Mouse (Mus musculus) hindbrain, embryonic 11.5 days (tissue): Measurements from ENCODE around the gene Tssk3. TPM values are rescaled to one million over a fixed set of nuclear protein-coding genes. Genes with fewer than 3 reads are reported as not detected.
A peak's percentile ranks its signal among the peaks of the same experiment; 100 is the strongest.
"Not testable (repeated sequence)": the region's sequence is repeated elsewhere in the genome, so short reads cannot be mapped to it uniquely, and the experiment has no call there.

Source experiments
- ATAC-seq: fragments of 200-750 bp; cut with Nextera tagmentation; 2 replicates; pipeline ENCODE4 v1.8.0; 2017; ENCODE audit warnings: mild to moderate bottlenecking, moderate TSS enrichment, moderate library complexity; ENCODE audit not compliant: low FRiP score
- DNase-seq: peaks from one replicate; pipeline ENCODE4 v3.0.0-alpha.2; 2015; ENCODE audit warnings: low spot score
- H3K27ac ChIP-seq: fragments of 300-500 bp; sonication (generic); 2 replicates; pipeline ENCODE4 v1.5.1; 2014; ENCODE audit warnings: mild to moderate bottlenecking, low read depth, low read length
- H3K27me3 ChIP-seq: fragments of 300-500 bp; sonication (generic); 2 replicates; pipeline ENCODE4 v1.6.1; 2014; ENCODE audit warnings: mild to moderate bottlenecking, low read length, moderate library complexity, mixed read lengths; ENCODE audit not compliant: control insufficient read depth, insufficient read depth
- H3K36me3 ChIP-seq: fragments of 300-500 bp; sonication (generic); 2 replicates; pipeline ENCODE4 v1.6.1; 2014; ENCODE audit warnings: mild to moderate bottlenecking, low read length, moderate library complexity, mixed read lengths; ENCODE audit not compliant: control insufficient read depth, insufficient read depth
- H3K4me1 ChIP-seq: fragments of 300-500 bp; sonication (generic); replicated peaks from 2 replicates; pipeline ENCODE4 v1.6.1; 2014; ENCODE audit warnings: low read length, mixed read lengths; ENCODE audit not compliant: control insufficient read depth, insufficient read depth
- H3K4me2 ChIP-seq: fragments of 300-500 bp; sonication (generic); replicated peaks from 2 replicates; pipeline ENCODE4 v1.6.1; 2014; ENCODE audit warnings: mild to moderate bottlenecking, low read depth, low read length
- H3K4me3 ChIP-seq: fragments of 300-500 bp; sonication (generic); 2 replicates; pipeline ENCODE4 v1.5.1; 2014; ENCODE audit warnings: low read depth, low read length
- H3K9ac ChIP-seq: fragments of 300-500 bp; sonication (generic); 2 replicates; pipeline ENCODE4 v1.6.1; 2014; ENCODE audit warnings: low read depth, low read length
- H3K9me3 ChIP-seq: fragments of 300-500 bp; sonication (generic); 2 replicates; pipeline ENCODE4 v1.6.1; 2016; ENCODE audit warnings: low read length; ENCODE audit not compliant: control insufficient read depth
- WGBS: fragments of 180-500 bp; shearing (Covaris S2); extraction: QIAGEN DNeasy Blood & Tissue Kit; methylation state at CpG from one replicate; pipeline ENCODE4 v1.1.7; 2014; 5-methylcytosine and 5-hydroxymethylcytosine counted together
- polyA plus RNA-seq: library from polyadenylated mRNA; unstranded; fragments of >200 nt; fragmentation: Nextera tagmentation; extraction: Ambion mirVana; gene quantifications from 2 replicates; pipeline ENCODE4 v1.2.1, GENCODE M21; 2014

Tssk3 gene
- polyA plus RNA-seq, 1 experiment from 2014 or later = not detected

DNA sequence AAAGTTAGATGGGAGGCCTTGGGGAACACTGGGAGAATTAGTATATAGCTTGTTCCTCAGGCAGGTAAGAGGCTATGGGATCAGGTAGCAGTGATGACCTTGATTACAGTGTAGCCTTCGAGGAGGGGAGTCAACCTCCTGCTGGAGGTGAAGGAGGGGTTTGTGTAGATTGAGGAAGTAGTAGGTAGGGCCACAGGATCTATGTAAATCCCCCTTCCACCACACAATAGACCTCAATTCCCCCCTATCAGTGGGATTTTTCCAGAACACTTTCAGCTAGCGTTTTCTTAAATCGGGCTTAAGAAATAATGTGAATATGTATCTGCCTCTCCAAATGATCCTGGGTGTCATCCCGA is 30.0 kb downstream of the Tssk3 start:
- H3K4me2 ChIP-seq = peak overlapping the region; percentile 67
- no peaks in the 10 kb centered on the region for H3K9me3 ChIP-seq
- no peaks in the 10 kb centered on the region for H3K27me3 ChIP-seq
- peaks cover 5% of the 10 kb centered on the region for H3K4me1 ChIP-seq
- peak overlapping the region; percentile 47 for H3K4me3 ChIP-seq
- peak overlapping the region; percentile 82 for H3K9ac ChIP-seq
- ATAC-seq = peak; percentile 39; the same call in 1 of the 2 replicates
- H3K27ac ChIP-seq = peak overlapping the region; percentile 83
- H3K36me3 ChIP-seq = no peaks in the 10 kb centered on the region
- no peak for DNase-seq
- 0% methylated on average over 4 of the region's 4 CpGs for WGBS

DNA sequence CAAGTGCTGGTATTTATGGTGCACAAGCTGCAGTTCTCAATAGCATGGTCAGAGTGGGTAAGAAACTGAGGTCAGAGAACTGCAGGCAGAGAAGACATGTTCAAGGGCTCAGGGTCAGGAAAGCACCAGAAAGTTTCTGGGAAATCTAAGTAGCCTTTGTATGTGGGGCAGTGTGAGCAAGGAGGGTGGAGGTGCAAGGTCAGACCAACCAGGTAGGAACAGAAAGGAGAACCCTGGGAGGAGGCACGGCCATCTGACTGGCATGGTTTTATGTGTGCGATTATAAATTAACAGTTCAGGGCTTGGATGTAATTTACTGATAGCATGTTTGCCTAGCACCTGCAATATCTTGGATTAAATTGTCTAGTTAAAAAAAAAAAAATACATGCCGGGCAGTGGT is 31.1 kb downstream of the Tssk3 start:
- Histone ChIP-seq H3K4me1 (peaks cover 5% of the 10 kb centered on the region), H3K36me3 (no peaks in the 10 kb centered on the region), H3K4me2 (no peak overlapping the region), H3K9me3 (no peaks in the 10 kb centered on the region), H3K9ac (no peak overlapping the region), H3K27ac (no peak overlapping the region), H3K27me3 (no peaks in the 10 kb centered on the region), H3K4me3 (no peak overlapping the region)
- DNase-seq (no peak), ATAC-seq (no peak)
- 94% methylated on average over 3 of the region's 3 CpGs for WGBS

DNA sequence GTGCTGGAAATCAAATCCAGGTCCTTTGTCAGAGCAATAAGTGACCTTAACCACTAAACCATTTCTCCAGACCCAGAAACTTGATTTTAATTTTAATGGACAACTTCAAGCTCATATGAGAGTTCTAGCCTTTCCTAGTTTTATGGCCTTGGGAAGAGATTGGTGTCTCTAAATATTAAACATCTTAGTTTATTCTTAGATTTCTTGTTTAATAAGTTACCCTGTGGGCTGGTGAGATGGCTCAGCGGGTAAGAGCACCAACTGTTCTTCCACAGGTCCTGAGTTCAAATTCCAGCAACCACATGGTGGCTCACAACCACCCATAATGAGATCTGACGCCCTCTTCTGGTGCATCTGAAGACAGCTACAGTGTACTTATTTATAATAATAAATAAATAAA is 33.5 kb downstream of the Tssk3 start:
- not testable (repeated sequence) for H3K27me3 ChIP-seq, DNase-seq, H3K4me3 ChIP-seq, H3K27ac ChIP-seq, ATAC-seq, H3K4me2 ChIP-seq, H3K9ac ChIP-seq, H3K9me3 ChIP-seq, H3K36me3 ChIP-seq, H3K4me1 ChIP-seq
- 88% methylated on average over 2 of the region's 2 CpGs for WGBS

DNA sequence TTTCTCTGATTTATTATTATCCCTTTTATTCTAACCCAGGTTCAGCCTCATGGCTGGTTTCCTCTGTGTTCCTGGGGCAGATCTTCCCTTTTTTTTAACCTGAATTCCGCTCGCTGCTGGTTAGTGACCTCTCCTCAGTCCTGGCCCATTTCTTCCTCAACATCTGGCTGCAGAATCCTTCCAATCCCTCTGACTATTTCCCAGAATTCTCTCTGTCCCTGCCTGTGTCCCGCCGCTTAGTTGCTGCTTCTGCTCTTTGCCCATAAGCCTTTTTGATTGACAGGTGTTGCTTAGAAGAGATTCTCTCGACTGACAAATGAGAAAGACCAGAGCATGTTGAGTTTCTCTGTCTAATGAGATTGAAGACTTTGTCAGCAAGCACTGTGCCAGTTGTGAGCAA is 34.7 kb downstream of the Tssk3 start:
- Histone ChIP-seq H3K27ac (no peak overlapping the region), H3K9me3 (no peaks in the 10 kb centered on the region), H3K27me3 (no peaks in the 10 kb centered on the region), H3K4me3 (no peak overlapping the region), H3K9ac (no peak overlapping the region), H3K36me3 (no peaks in the 10 kb centered on the region), H3K4me1 (no peaks in the 10 kb centered on the region), H3K4me2 (no peak overlapping the region)
- DNase-seq (no peak), ATAC-seq (no peak)
- WGBS = 62% methylated on average over 5 of the region's 5 CpGs

DNA sequence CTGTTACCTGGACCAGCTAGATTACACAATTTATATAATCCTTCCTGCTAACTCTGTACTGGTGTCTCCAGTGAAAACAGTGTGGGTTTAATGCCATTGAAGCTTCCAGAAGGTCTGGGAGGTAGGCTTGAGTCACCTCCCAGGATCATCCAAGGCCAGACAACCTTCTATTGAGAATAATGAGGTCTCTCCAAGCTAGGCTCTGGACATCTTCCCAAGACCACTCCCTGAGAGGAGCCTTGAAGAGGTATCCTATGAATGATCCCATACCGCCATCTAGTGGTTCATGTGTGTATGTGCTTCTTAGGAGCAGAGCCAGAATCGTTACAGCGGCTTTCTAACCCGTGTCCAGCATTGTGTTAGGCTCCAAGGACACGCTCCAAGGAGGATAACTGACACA is 35.6 kb downstream of the Tssk3 start:
- H3K4me3 ChIP-seq = no peak overlapping the region
- H3K4me1 ChIP-seq = no peaks in the 10 kb centered on the region
- no peaks in the 10 kb centered on the region for H3K27me3 ChIP-seq
- H3K4me2 ChIP-seq = no peak overlapping the region
- no peaks in the 10 kb centered on the region for H3K9me3 ChIP-seq
- H3K27ac ChIP-seq = no peak overlapping the region
- ATAC-seq = peak; percentile 63; the same call in 1 of the 2 replicates
- H3K9ac ChIP-seq = no peak overlapping the region
- no peaks in the 10 kb centered on the region for H3K36me3 ChIP-seq
- DNase-seq = peak; percentile 89
- WGBS = 4% methylated on average over 5 of the region's 5 CpGs

DNA sequence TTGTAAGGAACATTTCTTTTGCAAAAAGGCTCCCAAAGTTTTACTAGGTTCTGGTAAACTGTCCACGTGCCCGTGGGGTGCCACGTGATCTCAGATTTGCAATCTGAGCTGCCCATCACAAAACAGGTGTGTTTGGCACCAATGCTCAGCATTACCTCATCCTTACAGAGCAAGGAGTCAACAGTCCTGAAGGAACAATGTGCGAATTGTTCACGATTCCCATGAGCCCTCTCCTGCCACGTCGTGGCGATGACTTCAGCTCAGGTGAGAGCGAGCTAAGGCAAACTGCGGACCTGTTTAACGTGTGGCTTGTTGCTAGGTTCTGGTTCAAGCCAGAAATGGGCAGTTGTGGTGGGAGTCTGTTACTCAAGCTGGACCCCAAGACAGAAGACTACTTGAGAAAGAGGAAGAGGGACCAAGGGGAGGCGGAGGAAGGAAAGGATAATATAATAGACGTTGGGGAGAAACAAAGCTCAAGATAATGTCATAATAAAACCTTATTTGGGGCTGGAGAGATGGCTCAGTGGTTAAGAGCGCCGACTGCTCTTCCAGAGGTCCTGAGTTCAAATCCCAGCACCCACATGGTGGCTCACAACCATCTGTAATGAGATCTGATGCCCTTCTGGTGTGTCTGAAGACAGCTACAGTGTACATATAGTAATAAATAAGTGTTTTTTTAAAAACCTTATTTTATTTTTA is 39.2 kb downstream of the Tssk3 start:
- Histone ChIP-seq H3K4me3 (no peak overlapping the region), H3K9ac (no peak overlapping the region), H3K4me2 (no peak overlapping the region), H3K4me1 (no peaks in the 10 kb centered on the region), H3K36me3 (no peaks in the 10 kb centered on the region), H3K27ac (no peak overlapping the region), H3K27me3 (no peaks in the 10 kb centered on the region), H3K9me3 (no peaks in the 10 kb centered on the region)
- DNase-seq (no peak), ATAC-seq (no peak)
- 86% methylated on average over 15 of the region's 15 CpGs for WGBS

DNA sequence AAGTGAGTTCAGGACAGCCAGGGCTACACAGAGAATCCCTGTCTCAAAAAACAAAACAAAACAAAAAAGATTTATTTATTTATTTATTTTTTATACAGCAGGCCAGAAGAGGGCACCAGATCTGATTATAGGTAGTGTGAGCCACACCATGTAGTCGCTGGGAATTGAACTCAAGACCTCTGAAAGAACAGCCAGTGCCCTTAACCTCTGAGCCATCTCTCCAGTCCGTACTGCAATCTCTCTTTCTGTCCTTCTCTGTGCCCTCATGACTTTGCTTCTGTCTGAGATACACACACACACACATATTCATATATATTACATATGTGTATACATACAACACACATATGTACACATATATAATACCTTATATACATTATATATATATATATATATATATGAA is 40.0 kb downstream of the Tssk3 start:
- H3K9me3 ChIP-seq = no peaks in the 10 kb centered on the region
- H3K9ac ChIP-seq = no peak overlapping the region
- no peaks in the 10 kb centered on the region for H3K4me1 ChIP-seq
- no peaks in the 10 kb centered on the region for H3K36me3 ChIP-seq
- 80% methylated on average over 2 of the region's 2 CpGs for WGBS
- no peak for DNase-seq
- H3K27me3 ChIP-seq = no peaks in the 10 kb centered on the region
- ATAC-seq = no peak
- H3K27ac ChIP-seq = no peak overlapping the region
- H3K4me2 ChIP-seq = no peak overlapping the region
- H3K4me3 ChIP-seq = no peak overlapping the region

DNA sequence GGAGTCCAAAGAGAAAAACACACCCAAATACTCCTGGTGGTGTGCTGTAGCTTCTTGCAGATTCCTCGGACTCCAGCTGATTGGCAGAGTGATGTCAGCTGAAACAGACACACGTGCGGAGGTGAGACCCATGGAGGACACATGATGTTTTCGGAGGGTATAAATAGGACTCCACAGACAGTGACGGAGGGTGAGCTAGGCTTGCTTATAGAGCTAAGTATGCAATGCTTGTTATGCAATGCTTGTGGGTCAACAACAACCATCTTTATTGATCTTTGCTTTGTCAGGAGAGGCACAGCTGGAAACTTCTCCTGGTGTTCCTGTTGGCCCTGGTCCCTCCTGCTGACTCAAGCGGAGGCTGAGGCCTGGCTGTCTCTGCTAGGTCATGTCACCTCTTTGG is 42.1 kb downstream of the Tssk3 start:
- ATAC-seq (no peak), DNase-seq (no peak)
- no peak overlapping the region for H3K4me3 ChIP-seq
- H3K27ac ChIP-seq = no peak overlapping the region
- WGBS = 84% methylated on average over 6 of the region's 6 CpGs
- no peaks in the 10 kb centered on the region for H3K9me3 ChIP-seq
- no peaks in the 10 kb centered on the region for H3K27me3 ChIP-seq
- no peak overlapping the region for H3K4me2 ChIP-seq
- no peaks in the 10 kb centered on the region for H3K36me3 ChIP-seq
- no peak overlapping the region for H3K9ac ChIP-seq
- no peaks in the 10 kb centered on the region for H3K4me1 ChIP-seq

DNA sequence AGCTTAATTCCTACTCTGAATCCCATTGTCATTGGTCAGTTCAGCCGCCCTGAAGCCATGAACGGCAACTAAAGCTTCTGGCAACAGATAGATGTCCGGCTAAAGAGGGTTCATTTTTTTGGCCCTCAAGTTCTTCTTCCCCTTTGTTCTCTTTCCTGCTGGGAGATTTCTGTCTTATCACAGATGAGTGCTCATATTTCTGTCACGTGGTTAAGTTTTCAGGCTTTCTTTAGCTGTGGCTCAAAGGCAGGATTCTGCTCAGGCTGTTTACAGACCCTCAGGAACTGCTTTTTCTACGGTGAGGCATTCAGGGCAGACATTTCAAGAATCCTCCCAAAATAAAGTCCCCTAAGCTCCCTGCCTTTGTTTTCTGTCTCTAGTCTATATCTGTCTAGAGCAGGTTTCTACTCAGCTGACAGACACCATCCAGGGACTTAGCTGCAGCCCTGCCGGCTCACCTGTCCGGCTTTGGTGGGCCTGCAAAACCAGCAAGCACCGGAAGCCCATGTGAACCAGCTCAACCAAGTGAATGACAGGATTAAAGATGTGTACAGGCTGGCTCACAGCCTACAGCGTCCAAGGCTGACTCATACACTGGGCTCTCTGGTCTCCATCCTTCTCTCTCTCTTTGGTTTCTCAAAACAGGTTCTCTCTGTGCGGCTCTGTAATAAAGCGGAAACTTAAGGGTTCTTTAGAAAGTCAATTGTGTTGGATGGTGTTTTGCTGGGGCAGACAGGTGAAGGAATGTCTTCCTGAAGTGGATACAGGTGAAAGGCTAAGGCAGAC is 42.9 kb downstream of the Tssk3 start:
- no peak overlapping the region for H3K4me3 ChIP-seq
- no peaks in the 10 kb centered on the region for H3K9me3 ChIP-seq
- DNase-seq = no peak
- H3K36me3 ChIP-seq = no peaks in the 10 kb centered on the region
- no peaks in the 10 kb centered on the region for H3K27me3 ChIP-seq
- WGBS = 87% methylated on average over 11 of the region's 11 CpGs
- H3K9ac ChIP-seq = no peak overlapping the region
- H3K4me2 ChIP-seq = no peak overlapping the region
- no peak overlapping the region for H3K27ac ChIP-seq
- ATAC-seq = no peak
- no peaks in the 10 kb centered on the region for H3K4me1 ChIP-seq
